In genomic region chr14:98898876-98899275, GRCm38 (mm10) we compare ENCODE assay signal across 24 mouse cellular contexts.
DNase-seq lines count a peak whose midpoint lies in the region; ATAC-seq and TF ChIP-seq lines count a peak whose summit lies in the region.
"Had no signal": no experiment of that assay in that cellular context is flagged by ENCODE, and none has a peak within 500 bp of the region (broad histone marks: within the 10 kb centered on the region; RNA-seq: fewer than 3 reads in every experiment).

No protein-coding gene starts in this region.

- no peak overlapping the region for H3K4me2 ChIP-seq in hindbrain, postnatal 0 days (ENCODE audit: low read depth, low read length)
- no peak overlapping the region for H3K4me2 ChIP-seq in hindbrain, embryonic 14.5 days (replicated peaks)
- H3K4me2 ChIP-seq: forebrain, embryonic 15.5 days; heart, embryonic 12.5 days; heart, embryonic 15.5 days; hindbrain, embryonic 15.5 days had no signal

- H3K27ac ChIP-seq in hindbrain, postnatal 0 days = no peak overlapping the region
- H3K27ac ChIP-seq in hindbrain, embryonic 14.5 days = no peak overlapping the region
- H3K27ac ChIP-seq in left cerebral cortex, adult 2 months = no peak overlapping the region
- H3K27ac ChIP-seq: forebrain, embryonic 10.5 days; forebrain, embryonic 15.5 days; heart, embryonic 15.5 days; hindbrain, embryonic 10.5 days; hindbrain, embryonic 15.5 days had no signal

- H3K27me3 ChIP-seq in hindbrain, postnatal 0 days (ENCODE audit: insufficient read depth, low read length) = no peaks in the 10 kb centered on the region
- no peaks in the 10 kb centered on the region for H3K27me3 ChIP-seq in hindbrain, embryonic 14.5 days (ENCODE audit: control insufficient read depth, insufficient read depth, low read length)
- H3K27me3 ChIP-seq: forebrain, embryonic 15.5 days; heart, embryonic 12.5 days; heart, embryonic 15.5 days; hindbrain, embryonic 15.5 days had no signal

- H3K9ac ChIP-seq in hindbrain, postnatal 0 days (replicated peaks; ENCODE audit: low read length) = no peak overlapping the region
- H3K9ac ChIP-seq in hindbrain, embryonic 14.5 days = no peak overlapping the region
- H3K9ac ChIP-seq: forebrain, embryonic 15.5 days; heart, embryonic 12.5 days; heart, embryonic 15.5 days; hindbrain, embryonic 15.5 days had no signal

- intact Hi-C loops in left cerebral cortex, postnatal 4 days (cut with DNase I) = no loop called here
- intact Hi-C loops in left cerebral cortex, adult 2 months (cut with DNase I) = no loop called here

- peak; percentile 37 to 39 for DNase-seq in cerebellum, postnatal 25 days
- DNase-seq in cerebellum, adult 9-10 months = no peak
- peak; percentile 65 for DNase-seq in hindbrain, postnatal 0 days (ENCODE audit: low spot score)
- DNase-seq in hindbrain, embryonic 14.5 days (ENCODE audit: low spot score) = no peak
- peak; percentile 61 for DNase-seq in left cerebral cortex, postnatal 4 days
- DNase-seq in left cerebral cortex, adult 2 months (ENCODE audit: extremely low spot score in 1 of 2, low spot score in 2 of 2) = no peak
- peak; percentile 7 for DNase-seq in brain, adult 2 months (ENCODE audit: low read depth, low spot score)
- DNase-seq in adrenal gland, postnatal 25 days = no peak
- DNase-seq: adrenal gland, adult 2 months; adrenal gland, postnatal 14 days; cerebellum, adult 8-10 months; gastrocnemius, postnatal 25 days; heart, adult 18-20 months; heart, postnatal 10 days; heart, postnatal 36 days had no signal

- H3K36me3 ChIP-seq in hindbrain, postnatal 0 days (ENCODE audit: insufficient read depth, low read length) = no peaks in the 10 kb centered on the region
- no peaks in the 10 kb centered on the region for H3K36me3 ChIP-seq in hindbrain, embryonic 14.5 days (replicated peaks; ENCODE audit: control insufficient read depth, insufficient read depth)
- H3K36me3 ChIP-seq: forebrain, embryonic 10.5 days; forebrain, embryonic 15.5 days; heart, embryonic 12.5 days; heart, embryonic 15.5 days; hindbrain, embryonic 10.5 days; hindbrain, embryonic 15.5 days had no signal

- no peaks in the 10 kb centered on the region for H3K9me3 ChIP-seq in hindbrain, postnatal 0 days (ENCODE audit: low read length)
- no peaks in the 10 kb centered on the region for H3K9me3 ChIP-seq in hindbrain, embryonic 14.5 days (ENCODE audit: control insufficient read depth, low read length)
- H3K9me3 ChIP-seq: forebrain, embryonic 10.5 days; forebrain, embryonic 15.5 days; heart, embryonic 15.5 days; hindbrain, embryonic 10.5 days; hindbrain, embryonic 15.5 days had no signal

- H3K4me1 ChIP-seq in hindbrain, postnatal 0 days (ENCODE audit: insufficient read depth, low read length) = 0 out of 2 replicates have a peak, but pooled peaks cover 3% of the 10 kb centered on the region
- H3K4me1 ChIP-seq in hindbrain, embryonic 14.5 days (replicated peaks; ENCODE audit: control insufficient read depth, insufficient read depth, low read length) = no peaks in the 10 kb centered on the region
- H3K4me1 ChIP-seq: forebrain, embryonic 10.5 days; forebrain, embryonic 15.5 days; heart, embryonic 12.5 days; heart, embryonic 15.5 days; hindbrain, embryonic 10.5 days; hindbrain, embryonic 15.5 days had no signal

- H3K4me3 ChIP-seq in hindbrain, postnatal 0 days (ENCODE audit: low read length) = no peak overlapping the region
- H3K4me3 ChIP-seq in hindbrain, embryonic 14.5 days (replicated peaks; ENCODE audit: low read length) = no peak overlapping the region
- no peak overlapping the region for H3K4me3 ChIP-seq in left cerebral cortex, adult 2 months
- H3K4me3 ChIP-seq: forebrain, embryonic 10.5 days; forebrain, embryonic 15.5 days; heart, embryonic 12.5 days; heart, embryonic 15.5 days; hindbrain, embryonic 10.5 days; hindbrain, embryonic 15.5 days had no signal

- 54% methylated on average over 4 of the region's 4 CpGs for WGBS in hindbrain, postnatal 0 days
- WGBS in hindbrain, embryonic 14.5 days = 66% methylated on average over 4 of the region's 4 CpGs

- TF ChIP-seq CTCF in hindbrain, postnatal 0 days (IDR thresholded peaks at IDR 0.05; ENCODE audit: low read depth) = no peak
- no peak for TF ChIP-seq CTCF in left cerebral cortex, adult 2 months (IDR thresholded peaks at IDR 0.05)

- peak; percentile 69 for ATAC-seq in hindbrain, postnatal 0 days
- no peak for ATAC-seq in hindbrain, embryonic 14.5 days (ENCODE audit: low FRiP score)
- ATAC-seq: CD4-positive, CD25-positive, alpha-beta regulatory T cell, adult 4 months; forebrain, embryonic 15.5 days; inflammation-experienced regulatory T-cells, adult 6 months; intestine, embryonic 16.5 days had no signal

Comparison
In these comparisons a context has a peak if more than half of its experiments do, and no peak if none do; other contexts are left out.
1. DNase-seq: peak in cerebellum, postnatal 25 days (2 of 2), hindbrain, postnatal 0 days (single experiment), left cerebral cortex, postnatal 4 days (single experiment) and brain, adult 2 months (single experiment); none in cerebellum, adult 9-10 months (single experiment), hindbrain, embryonic 14.5 days (single experiment), left cerebral cortex, adult 2 months (0 of 2) and adrenal gland, postnatal 25 days (single experiment).